Mouse (Mus musculus) midbrain, embryonic 15.5 days (tissue): Measurements from ENCODE around the gene Ly75. TPM values are rescaled to one million over a fixed set of nuclear protein-coding genes. Genes with fewer than 3 reads are reported as not detected.

Experiments
- ATAC-seq: fragments of 200-750 bp; cut with Nextera tagmentation; replicated peaks from 2 replicates; pipeline ENCODE4 v1.8.0; 2017; ENCODE audit warnings: moderate TSS enrichment
- H3K27ac ChIP-seq: fragments of 300-500 bp; sonication (generic); 2 replicates; pipeline ENCODE4 v1.5.1; 2015; ENCODE audit warnings: mild to moderate bottlenecking, inconsistent platforms
- H3K27me3 ChIP-seq: fragments of 300-500 bp; sonication (generic); replicated peaks from 2 replicates; pipeline ENCODE4 v1.6.1; 2015; ENCODE audit warnings: inconsistent platforms
- H3K36me3 ChIP-seq: fragments of 300-500 bp; sonication (generic); replicated peaks from 2 replicates; pipeline ENCODE4 v1.6.1; 2015; ENCODE audit warnings: inconsistent platforms
- H3K4me1 ChIP-seq: fragments of 300-500 bp; sonication (generic); 2 replicates; pipeline ENCODE4 v1.6.1; 2015; ENCODE audit warnings: inconsistent platforms
- H3K4me2 ChIP-seq: fragments of 300-500 bp; sonication (generic); 2 replicates; pipeline ENCODE4 v1.6.1; 2015; ENCODE audit warnings: inconsistent platforms, mild to moderate bottlenecking, moderate library complexity
- H3K4me3 ChIP-seq: fragments of 300-500 bp; sonication (generic); 2 replicates; pipeline ENCODE4 v1.5.1; 2015; ENCODE audit warnings: mild to moderate bottlenecking, inconsistent platforms
- H3K9ac ChIP-seq: fragments of 300-500 bp; sonication (generic); 2 replicates; pipeline ENCODE4 v1.6.1; 2015; ENCODE audit warnings: mild to moderate bottlenecking, inconsistent platforms
- H3K9me3 ChIP-seq: fragments of 300-500 bp; sonication (generic); 2 replicates; pipeline ENCODE4 v1.6.1; 2016; ENCODE audit warnings: inconsistent platforms
- WGBS: fragments of 180-500 bp; shearing (Covaris S2); methylation state at CpG from one replicate; pipeline ENCODE4 v1.1.7; 2015; ENCODE audit warnings: mixed read lengths; 5-methylcytosine and 5-hydroxymethylcytosine counted together
- polyA plus RNA-seq: library from polyadenylated mRNA; unstranded; fragments of >200 nt; fragmentation: Nextera tagmentation; extraction: Ambion mirVana; gene quantifications from 2 replicates; pipeline ENCODE4 v1.2.1, GENCODE M21; 2015

Gene Ly75
- polyA plus RNA-seq, 1 experiment from 2014 or later: 0.97 TPM

- H3K27me3 ChIP-seq: no peaks in the 10 kb centered on the region
- ATAC-seq: no peak
- H3K4me1 ChIP-seq: no peaks in the 10 kb centered on the region
- H3K4me3 ChIP-seq: no peak overlapping the region
- H3K4me2 ChIP-seq: no peak overlapping the region
- WGBS: 82% methylated on average over 2 of the region's 2 CpGs
- no peaks in the 10 kb centered on the region for H3K36me3 ChIP-seq
- H3K27ac ChIP-seq: no peak overlapping the region
- no peak overlapping the region for H3K9ac ChIP-seq
- no peaks in the 10 kb centered on the region for H3K9me3 ChIP-seq
Observed at GRCm38 (mm10) chr2:60256751-60257150, 126.4 kb downstream of the Ly75 start.

- no peaks in the 10 kb centered on the region for H3K4me1 ChIP-seq
- no peak for ATAC-seq
- H3K27ac ChIP-seq: no peak overlapping the region
- H3K36me3 ChIP-seq: 0 out of 2 replicates have a peak, but pooled peaks cover 4% of the 10 kb centered on the region
- no peaks in the 10 kb centered on the region for H3K27me3 ChIP-seq
- no peak overlapping the region for H3K9ac ChIP-seq
- H3K4me3 ChIP-seq: no peak overlapping the region
- no peak overlapping the region for H3K4me2 ChIP-seq
- H3K9me3 ChIP-seq: no peaks in the 10 kb centered on the region
Observed at GRCm38 (mm10) chr2:60253506-60253905, 129.6 kb downstream of the Ly75 start.

- H3K4me3 ChIP-seq: no peak overlapping the region
- no peaks in the 10 kb centered on the region for H3K27me3 ChIP-seq
- H3K36me3 ChIP-seq: 0 out of 2 replicates have a peak, but pooled peaks cover 4% of the 10 kb centered on the region
- no peaks in the 10 kb centered on the region for H3K4me1 ChIP-seq
- H3K27ac ChIP-seq: no peak overlapping the region
- H3K4me2 ChIP-seq: no peak overlapping the region
- no peak overlapping the region for H3K9ac ChIP-seq
- 87% methylated on average over 4 of the region's 4 CpGs for WGBS
- H3K9me3 ChIP-seq: no peaks in the 10 kb centered on the region
- ATAC-seq: no peak
Observed at GRCm38 (mm10) chr2:60252782-60253181, 130.3 kb downstream of the Ly75 start.

Other genes with a start within 250 kb of the Ly75 start
- 76.3 and 86.7 TPM in 2 replicates for gene Baz2b, start 173.5 kb downstream of the Ly75 start, polyA plus RNA-seq
- gene March7, start 173.4 kb downstream of the Ly75 start, polyA plus RNA-seq: 89.7 and 95.1 TPM in 2 replicates
- 12.0 and 12.9 TPM in 2 replicates for gene Cd302, start 98.8 kb downstream of the Ly75 start, polyA plus RNA-seq
- 0.38 and 0.50 TPM in 2 replicates for gene Pla2r1, start 170.0 kb upstream of the Ly75 start, polyA plus RNA-seq